Mouse (Mus musculus) neural tube, embryonic 11.5 days (tissue): ENCODE measurements around the gene Tfcp2l1. TPM values are rescaled to one million over a fixed set of nuclear protein-coding genes. Genes with fewer than 3 reads are reported as not detected.

Experiments
- ATAC-seq: fragments of 200-750 bp; cut with Nextera tagmentation; 2 replicates; pipeline ENCODE4 v1.8.0; 2017; ENCODE audit warnings: moderate number of reproducible peaks, mild to moderate bottlenecking, moderate TSS enrichment, moderate library complexity; ENCODE audit not compliant: insufficient read depth, low FRiP score, low TSS enrichment
- DNase-seq: peaks from one replicate; pipeline ENCODE4 v3.0.0-alpha.2; 2015; ENCODE audit warnings: low spot score
- H3K27ac ChIP-seq: fragments of 300-500 bp; sonication (generic); 2 replicates; pipeline ENCODE4 v1.5.1; 2014; ENCODE audit warnings: low read depth, mild to moderate bottlenecking, low read length
- H3K27me3 ChIP-seq: fragments of 300-500 bp; sonication (generic); 2 replicates; pipeline ENCODE4 v1.6.1; 2014; ENCODE audit warnings: mild to moderate bottlenecking, low read length, mixed read lengths; ENCODE audit not compliant: control insufficient read depth, insufficient read depth
- H3K36me3 ChIP-seq: fragments of 300-500 bp; sonication (generic); 2 replicates; pipeline ENCODE4 v1.6.1; 2014; ENCODE audit warnings: mild to moderate bottlenecking, low read length, moderate library complexity, mixed read lengths; ENCODE audit not compliant: control insufficient read depth, insufficient read depth
- H3K4me1 ChIP-seq: fragments of 300-500 bp; sonication (generic); 2 replicates; pipeline ENCODE4 v1.6.1; 2014; ENCODE audit warnings: low read length, mixed read lengths; ENCODE audit not compliant: control insufficient read depth, insufficient read depth
- H3K4me2 ChIP-seq: fragments of 300-500 bp; sonication (generic); 2 replicates; pipeline ENCODE4 v1.6.1; 2014; ENCODE audit warnings: low read depth, mild to moderate bottlenecking, moderate library complexity
- H3K4me3 ChIP-seq: fragments of 300-500 bp; sonication (generic); 2 replicates; pipeline ENCODE4 v1.5.1; 2014; ENCODE audit warnings: low read depth, low read length
- H3K9ac ChIP-seq: fragments of 300-500 bp; sonication (generic); 2 replicates; pipeline ENCODE4 v1.6.1; 2014; ENCODE audit warnings: mild to moderate bottlenecking, low read length
- H3K9me3 ChIP-seq: fragments of 300-500 bp; sonication (generic); 2 replicates; pipeline ENCODE4 v1.6.1; 2016; ENCODE audit warnings: low read length; ENCODE audit not compliant: control insufficient read depth
- WGBS: fragments of 180-500 bp; shearing (Covaris S2); extraction: QIAGEN DNeasy Blood & Tissue Kit; methylation state at CpG from one replicate; pipeline ENCODE4 v1.1.7; 2014; 5-methylcytosine and 5-hydroxymethylcytosine counted together
- polyA plus RNA-seq: library from polyadenylated mRNA; unstranded; fragments of >200 nt; fragmentation: Nextera tagmentation; extraction: Ambion mirVana; gene quantifications from 2 replicates; pipeline ENCODE4 v1.2.1, GENCODE M21; 2014

The Tfcp2l1 gene
- polyA plus RNA-seq, 1 experiment from 2014 or later = 0.08 TPM

DNA sequence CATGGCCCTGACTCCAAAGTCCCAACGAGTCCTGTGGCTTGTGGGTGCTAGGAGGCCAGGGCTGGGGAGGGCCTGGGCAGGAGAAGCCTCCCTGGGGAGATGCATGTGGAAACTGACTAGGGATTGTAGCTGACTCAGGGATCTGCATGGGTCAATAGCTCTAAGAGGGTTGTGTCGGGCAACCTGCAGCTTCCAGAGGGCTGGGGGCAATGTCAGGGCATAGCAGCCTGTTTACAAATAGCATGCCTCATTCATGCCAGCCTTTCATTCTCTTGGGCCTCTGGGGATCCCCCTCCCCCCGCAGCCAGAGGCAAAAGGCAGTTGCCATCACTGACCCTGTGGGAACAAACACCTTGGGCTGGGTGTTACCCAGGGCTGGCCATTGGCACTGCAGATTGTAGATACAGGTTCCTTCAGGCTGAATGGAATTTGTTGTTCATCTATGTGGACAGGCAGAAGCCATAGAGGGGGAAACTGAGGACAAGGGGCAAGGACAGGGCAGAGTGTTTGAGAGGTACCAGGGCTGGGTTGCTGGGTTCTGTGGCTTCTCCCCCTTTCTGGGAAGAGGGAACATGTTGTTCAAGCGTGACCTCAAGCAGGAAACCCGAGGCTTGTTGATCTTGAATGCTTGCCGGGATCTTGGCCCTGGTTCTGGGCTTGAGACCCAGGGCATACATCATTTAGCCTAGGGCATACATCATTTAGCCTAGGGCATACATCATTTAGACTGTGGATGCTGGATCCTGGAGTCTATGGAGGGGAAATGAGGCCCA, 71.6 kb downstream of the Tfcp2l1 start:
- H3K4me1 ChIP-seq = no peaks in the 10 kb centered on the region
- H3K4me3 ChIP-seq = no peak overlapping the region
- H3K27me3 ChIP-seq = no peaks in the 10 kb centered on the region
- no peak overlapping the region for H3K4me2 ChIP-seq
- ATAC-seq (no peak), DNase-seq (no peak)
- 65% methylated on average over 6 of the region's 6 CpGs for WGBS
- H3K36me3 ChIP-seq = no peaks in the 10 kb centered on the region
- no peaks in the 10 kb centered on the region for H3K9me3 ChIP-seq
- H3K27ac ChIP-seq = no peak overlapping the region
- no peak overlapping the region for H3K9ac ChIP-seq

DNA sequence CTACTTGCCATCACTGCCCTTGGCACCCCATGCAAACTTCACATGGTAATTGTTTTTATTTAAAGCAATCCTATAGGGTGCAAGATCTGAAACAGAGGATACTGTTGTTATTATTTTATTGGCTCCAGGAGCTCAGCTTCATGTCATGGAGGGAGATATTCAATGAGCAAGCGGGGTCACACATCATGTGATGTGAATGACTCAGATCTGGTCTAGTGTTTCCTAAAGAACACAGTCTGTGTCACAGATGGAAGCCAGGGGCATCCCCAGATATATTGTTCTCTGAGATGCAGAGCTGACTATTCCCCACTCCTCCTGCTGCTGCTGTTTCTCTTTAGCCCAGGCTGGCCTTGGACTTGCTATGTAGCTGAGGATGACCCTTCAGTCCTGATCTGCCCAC, 72.2 kb downstream of the Tfcp2l1 start:
- no peak for ATAC-seq
- Histone ChIP-seq H3K9me3 (no peaks in the 10 kb centered on the region), H3K27ac (no peak overlapping the region), H3K4me2 (no peak overlapping the region), H3K4me1 (no peaks in the 10 kb centered on the region), H3K9ac (no peak overlapping the region), H3K4me3 (no peak overlapping the region), H3K27me3 (no peaks in the 10 kb centered on the region), H3K36me3 (no peaks in the 10 kb centered on the region)
- no peak for DNase-seq
- 96% methylated on average over 1 of the region's 1 CpGs for WGBS

DNA sequence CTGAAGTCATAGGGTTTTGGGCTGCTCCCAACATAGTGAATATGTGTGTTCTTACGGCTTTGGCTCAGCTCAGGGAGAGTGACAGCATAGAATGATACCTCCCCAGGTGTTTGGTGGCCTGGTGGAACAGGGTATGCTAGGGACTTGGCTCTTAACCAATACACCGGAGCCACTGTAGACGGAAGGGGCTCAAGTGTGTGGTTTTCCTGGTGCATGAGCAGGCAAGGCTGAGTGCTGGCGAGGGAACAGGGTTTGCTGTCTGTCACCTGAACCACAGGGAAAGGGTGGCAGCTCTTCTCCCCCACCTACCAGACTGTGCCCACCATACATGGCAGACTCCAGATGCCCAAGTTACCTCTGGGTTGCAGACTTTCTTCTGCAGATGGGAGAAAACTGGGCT, 83.9 kb downstream of the Tfcp2l1 start:
- Histone ChIP-seq H3K4me3 (no peak overlapping the region), H3K4me2 (no peak overlapping the region), H3K36me3 (no peaks in the 10 kb centered on the region), H3K9ac (no peak overlapping the region), H3K27me3 (no peaks in the 10 kb centered on the region), H3K27ac (no peak overlapping the region), H3K4me1 (no peaks in the 10 kb centered on the region), H3K9me3 (no peaks in the 10 kb centered on the region)
- no peak for DNase-seq
- 90% methylated on average over 4 of the region's 4 CpGs for WGBS
- no peak for ATAC-seq

DNA sequence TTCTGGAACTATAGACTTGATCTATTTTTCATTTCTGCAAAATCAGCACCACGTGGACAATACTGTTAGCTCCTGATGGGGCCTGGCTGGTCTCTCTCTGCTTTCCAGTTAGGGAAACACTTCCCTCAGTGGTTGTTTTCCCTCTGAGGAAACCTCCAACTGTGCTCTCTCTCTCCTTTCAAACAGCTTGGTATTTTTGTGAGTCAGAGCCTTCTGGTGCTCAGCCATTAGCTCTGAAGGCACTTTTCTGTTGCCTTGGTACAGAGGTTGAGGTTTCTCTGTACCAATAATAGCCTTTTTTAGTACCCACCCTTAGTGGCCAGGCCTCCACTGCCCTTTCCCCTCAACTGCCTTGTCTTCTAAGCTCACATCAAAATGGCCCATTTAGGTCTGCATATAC, 88.5 kb downstream of the Tfcp2l1 start:
- no peak for DNase-seq
- no peaks in the 10 kb centered on the region for H3K27me3 ChIP-seq
- no peak overlapping the region for H3K27ac ChIP-seq
- no peak for ATAC-seq
- H3K4me3 ChIP-seq = no peak overlapping the region
- no peak overlapping the region for H3K4me2 ChIP-seq
- H3K4me1 ChIP-seq = no peaks in the 10 kb centered on the region
- WGBS = 59% methylated on average over 1 of the region's 1 CpGs
- H3K9me3 ChIP-seq = no peaks in the 10 kb centered on the region
- H3K9ac ChIP-seq = no peak overlapping the region
- H3K36me3 ChIP-seq = no peaks in the 10 kb centered on the region

DNA sequence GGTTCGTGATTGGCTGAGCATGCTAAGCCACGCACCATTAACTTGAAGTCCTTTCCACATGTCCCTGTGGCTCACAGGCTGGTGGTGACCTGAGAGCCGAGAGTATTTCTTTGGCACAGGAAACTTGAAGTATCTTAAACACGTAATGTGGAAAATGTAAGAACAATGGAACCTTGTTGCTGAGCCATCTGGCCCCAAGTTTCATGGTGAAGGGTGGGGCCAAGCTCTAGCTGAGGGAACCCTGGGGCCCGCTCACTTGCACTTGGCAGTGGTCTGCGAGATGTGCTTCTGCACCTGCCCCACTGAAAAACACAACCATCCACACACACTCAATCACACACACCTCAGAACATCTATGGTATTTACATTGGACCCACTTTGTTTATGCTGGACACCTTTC, 90.3 kb downstream of the Tfcp2l1 start:
- H3K9me3 ChIP-seq = no peaks in the 10 kb centered on the region
- H3K27ac ChIP-seq = no peak overlapping the region
- WGBS = 76% methylated on average over 6 of the region's 6 CpGs
- no peak overlapping the region for H3K9ac ChIP-seq
- H3K4me3 ChIP-seq = no peak overlapping the region
- no peaks in the 10 kb centered on the region for H3K4me1 ChIP-seq
- ATAC-seq (no peak), DNase-seq (no peak)
- no peak overlapping the region for H3K4me2 ChIP-seq
- H3K27me3 ChIP-seq = no peaks in the 10 kb centered on the region
- no peaks in the 10 kb centered on the region for H3K36me3 ChIP-seq

DNA sequence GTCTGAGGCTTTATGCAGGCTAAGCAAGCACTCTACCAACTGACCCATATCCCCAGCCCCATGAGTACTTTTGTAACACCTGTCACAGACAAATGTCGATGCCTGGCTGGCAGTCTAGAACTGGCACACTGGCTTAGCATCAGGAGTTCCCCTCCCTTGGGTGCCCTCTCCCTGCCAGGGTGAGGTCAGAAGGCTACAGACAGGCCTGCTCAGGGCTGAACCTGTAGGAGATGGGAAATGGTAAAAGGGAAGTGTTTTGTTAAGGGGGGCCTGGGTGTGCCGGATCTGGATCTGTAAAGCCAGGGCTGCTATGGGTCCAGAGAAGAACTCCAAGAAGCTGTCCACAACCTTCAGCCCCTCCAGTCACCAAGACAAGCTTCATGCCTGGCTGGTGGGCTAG, 92.0 kb downstream of the Tfcp2l1 start:
- Histone ChIP-seq H3K4me2 (no peak overlapping the region), H3K9me3 (no peaks in the 10 kb centered on the region), H3K4me3 (no peak overlapping the region), H3K9ac (no peak overlapping the region), H3K27me3 (no peaks in the 10 kb centered on the region), H3K36me3 (no peaks in the 10 kb centered on the region), H3K27ac (no peak overlapping the region), H3K4me1 (no peaks in the 10 kb centered on the region)
- WGBS = 71% methylated on average over 2 of the region's 2 CpGs
- DNase-seq (no peak), ATAC-seq (no peak)

DNA sequence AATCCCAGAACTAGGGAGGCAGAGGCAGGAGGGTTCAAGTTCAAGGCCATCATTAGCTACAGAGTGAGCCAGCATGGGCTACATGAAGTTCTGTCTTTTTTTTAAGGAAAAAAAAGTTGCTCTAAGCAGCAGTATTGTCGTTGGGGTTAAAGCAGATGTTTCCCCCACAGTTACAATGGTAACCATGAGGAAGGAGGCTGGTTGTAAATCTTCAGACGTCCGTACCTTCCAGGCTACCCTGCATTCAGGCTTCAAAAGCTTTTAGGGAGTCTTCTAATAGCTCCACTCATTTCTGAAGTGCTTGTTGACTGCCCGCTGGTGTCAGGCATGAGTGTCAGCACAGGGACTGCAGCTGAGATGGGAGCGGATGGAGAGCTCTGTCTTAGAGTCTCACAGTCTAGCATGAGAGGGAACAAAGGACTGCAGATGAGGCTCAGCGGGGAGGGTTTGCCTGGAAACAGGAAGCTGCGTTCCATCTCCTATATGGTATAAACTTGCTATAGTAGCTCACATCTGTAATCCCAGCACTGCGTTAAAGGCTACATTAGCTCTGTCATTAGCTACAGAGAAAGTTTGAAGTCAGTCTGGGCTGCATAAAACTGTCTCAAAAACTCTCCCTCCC, 92.8 kb downstream of the Tfcp2l1 start:
- H3K27ac ChIP-seq = no peak overlapping the region
- H3K4me3 ChIP-seq = no peak overlapping the region
- ATAC-seq = no peak
- no peaks in the 10 kb centered on the region for H3K4me1 ChIP-seq
- no peaks in the 10 kb centered on the region for H3K9me3 ChIP-seq
- H3K27me3 ChIP-seq = no peaks in the 10 kb centered on the region
- WGBS = 38% methylated on average over 8 of the region's 8 CpGs
- no peaks in the 10 kb centered on the region for H3K36me3 ChIP-seq
- H3K4me2 ChIP-seq = no peak overlapping the region
- H3K9ac ChIP-seq = no peak overlapping the region
- DNase-seq = no peak

DNA sequence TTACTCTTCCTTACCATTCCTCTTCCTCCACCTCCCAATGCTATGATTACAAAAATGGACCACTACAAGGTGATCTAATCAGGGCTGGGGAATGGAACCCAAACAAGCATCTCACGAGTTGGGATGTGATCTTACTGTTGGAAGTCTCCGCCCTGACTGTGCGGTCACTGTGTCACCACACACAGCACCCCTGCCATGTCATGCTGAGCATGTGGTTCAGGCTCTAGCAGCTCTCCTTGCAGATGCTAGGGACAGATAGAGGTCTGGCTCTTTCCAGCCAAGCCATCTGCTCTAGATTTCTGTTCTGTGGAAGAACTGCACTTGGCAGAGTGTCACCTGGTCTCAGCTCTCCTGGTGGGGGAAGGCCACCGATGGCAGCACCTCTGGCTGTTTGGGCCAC, 99.3 kb downstream of the Tfcp2l1 start:
- H3K9me3 ChIP-seq = no peaks in the 10 kb centered on the region
- H3K36me3 ChIP-seq = no peaks in the 10 kb centered on the region
- H3K4me1 ChIP-seq = no peaks in the 10 kb centered on the region
- DNase-seq (no peak), ATAC-seq (no peak)
- H3K4me3 ChIP-seq = no peak overlapping the region
- H3K4me2 ChIP-seq = no peak overlapping the region
- WGBS = 83% methylated on average over 4 of the region's 4 CpGs
- H3K9ac ChIP-seq = no peak overlapping the region
- no peak overlapping the region for H3K27ac ChIP-seq
- no peaks in the 10 kb centered on the region for H3K27me3 ChIP-seq

DNA sequence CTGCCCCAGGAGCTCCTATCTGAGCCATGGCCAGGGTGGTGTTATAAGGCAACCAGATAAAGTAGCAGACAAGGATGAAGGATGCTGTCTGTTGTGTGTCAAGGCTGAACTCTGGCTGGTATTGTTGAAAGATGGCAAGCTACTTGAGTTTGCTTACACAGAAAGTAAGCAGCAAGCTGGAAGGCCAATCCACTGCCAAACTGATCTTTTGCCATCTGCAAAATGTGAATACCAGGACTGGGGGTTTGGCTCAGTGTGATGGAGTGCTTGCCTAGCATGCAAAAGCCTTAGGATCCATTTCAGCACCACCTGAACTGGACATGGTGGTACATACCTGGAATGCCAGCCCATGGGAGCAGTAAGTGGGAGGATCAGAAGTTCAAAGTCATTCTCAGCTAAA, 101.1 kb downstream of the Tfcp2l1 start:
- Histone ChIP-seq H3K4me2 (no peak overlapping the region), H3K9ac (no peak overlapping the region), H3K4me3 (no peak overlapping the region), H3K4me1 (no peaks in the 10 kb centered on the region), H3K27me3 (no peaks in the 10 kb centered on the region), H3K36me3 (no peaks in the 10 kb centered on the region), H3K27ac (no peak overlapping the region), H3K9me3 (no peaks in the 10 kb centered on the region)
- ATAC-seq (no peak), DNase-seq (no peak)
